Mouse (Mus musculus) small intestine, adult 2 months (tissue): ENCODE measurements around the gene Foxo6. TPM values are rescaled to one million over a fixed set of nuclear protein-coding genes. Genes with fewer than 3 reads are reported as not detected.

Source experiments
- H3K27ac ChIP-seq: fragments of 200-500 bp; 2 replicates; pipeline ENCODE4 v1.5.1; 2012; ENCODE audit warnings: low read depth, low read length, control low read depth, inconsistent platforms; ENCODE audit not compliant: insufficient read depth
- H3K27me3 ChIP-seq: fragments of 200-500 bp; 2 replicates; pipeline ENCODE4 v1.6.1; 2012; ENCODE audit warnings: mild to moderate bottlenecking, moderate library complexity, low read length, inconsistent platforms; ENCODE audit not compliant: control insufficient read depth, insufficient read depth
- H3K36me3 ChIP-seq: fragments of 200-500 bp; 2 replicates; pipeline ENCODE4 v1.6.1; 2012; ENCODE audit warnings: mild to moderate bottlenecking, low read length, control low read depth, inconsistent platforms; ENCODE audit not compliant: control insufficient read depth, insufficient read depth
- H3K4me1 ChIP-seq: fragments of 200-500 bp; 2 replicates; pipeline ENCODE4 v1.6.1; 2012; ENCODE audit warnings: low read length, inconsistent platforms, mixed read lengths; ENCODE audit not compliant: control insufficient read depth, insufficient read depth, insufficient read length
- H3K4me3 ChIP-seq: fragments of 200-500 bp; 2 replicates; pipeline ENCODE4 v1.5.1; 2012; ENCODE audit warnings: low read depth, mild to moderate bottlenecking, control low read depth, inconsistent platforms, low read length, moderate library complexity
- CTCF ChIP-seq: fragments of 200-500 bp; IDR thresholded peaks from 2 replicates; pipeline ENCODE4 v1.5.1; 2012; ENCODE audit warnings: low read depth, mild to moderate bottlenecking, control low read depth, inconsistent platforms, low read length, moderate library complexity, mixed read lengths; ENCODE audit not compliant: insufficient replicate concordance, insufficient read length; ENCODE audit errors: extremely low read depth
- POLR2A ChIP-seq: fragments of 200-500 bp; IDR thresholded peaks from 2 replicates; pipeline ENCODE4 v1.6.1; 2012; ENCODE audit warnings: low read depth, mild to moderate bottlenecking, control low read depth, inconsistent platforms, low read length, moderate library complexity
- WGBS: fragments of 180-500 bp; shearing (Covaris S2); methylation state at CpG from one replicate; pipeline ENCODE4 v1.1.7; 2018; 5-methylcytosine and 5-hydroxymethylcytosine counted together
- polyA plus RNA-seq: library from polyadenylated mRNA; depleted of rRNA; stranded (reverse); fragments of >200 nt; gene quantifications from 2 replicates; pipeline ENCODE4 v1.2.3, GENCODE M21; 2012

Gene Foxo6
- polyA plus RNA-seq, 1 experiment, result 38.9 TPM

DNA sequence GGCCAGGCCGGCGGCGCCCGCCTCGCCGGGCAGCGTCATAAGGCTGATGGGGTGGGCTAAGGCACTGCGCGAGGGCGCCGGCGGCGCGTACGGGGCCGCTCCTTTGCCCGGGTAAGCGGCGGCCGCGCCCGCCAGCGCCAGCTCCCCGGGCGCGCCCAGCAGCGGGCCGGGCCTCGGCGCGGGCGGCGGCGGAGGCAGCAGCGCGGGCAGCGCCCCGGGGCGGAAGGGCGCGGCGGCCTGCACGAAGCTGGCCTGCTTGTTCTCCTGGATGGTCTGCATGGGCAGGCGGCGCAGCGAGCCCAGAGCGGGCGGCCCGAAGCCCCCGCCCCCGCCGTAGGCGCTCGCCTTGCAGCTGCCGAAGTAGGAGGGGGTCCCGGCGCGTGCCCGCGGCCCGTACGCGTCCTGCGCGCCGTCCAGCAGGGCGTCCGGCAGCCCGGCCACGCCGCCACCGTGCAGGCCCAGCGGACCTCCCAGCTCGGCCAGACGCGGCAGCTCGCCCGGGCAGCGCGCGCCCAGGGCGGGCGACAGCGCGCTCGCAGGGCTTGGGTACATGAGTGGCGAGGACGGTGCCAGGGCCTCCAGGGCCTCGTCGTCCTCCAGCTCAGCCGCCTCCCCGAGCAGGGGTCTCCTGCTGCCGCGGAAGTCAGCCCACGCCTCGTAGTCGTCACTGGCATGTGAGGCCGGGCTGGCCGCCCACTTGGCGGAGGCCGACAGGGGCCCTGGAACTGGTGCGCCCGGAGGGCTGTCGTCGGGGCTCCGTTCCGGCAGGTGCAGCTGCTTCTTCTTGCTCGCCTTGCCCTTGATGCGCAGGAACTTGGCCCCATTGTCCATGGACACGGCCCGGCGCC, 18.7 kb downstream of the Foxo6 start:
- no peak for TF ChIP-seq POLR2A
- TF ChIP-seq CTCF, result no peak
- Histone ChIP-seq H3K4me3 (peak overlapping the region; percentile 40), H3K4me1 (peaks cover 33% of the 10 kb centered on the region), H3K36me3 (no peaks in the 10 kb centered on the region), H3K27me3 (peaks cover 30% of the 10 kb centered on the region), H3K27ac (no peak overlapping the region)
- WGBS, result 2% methylated on average over 112 of the region's 112 CpGs

DNA sequence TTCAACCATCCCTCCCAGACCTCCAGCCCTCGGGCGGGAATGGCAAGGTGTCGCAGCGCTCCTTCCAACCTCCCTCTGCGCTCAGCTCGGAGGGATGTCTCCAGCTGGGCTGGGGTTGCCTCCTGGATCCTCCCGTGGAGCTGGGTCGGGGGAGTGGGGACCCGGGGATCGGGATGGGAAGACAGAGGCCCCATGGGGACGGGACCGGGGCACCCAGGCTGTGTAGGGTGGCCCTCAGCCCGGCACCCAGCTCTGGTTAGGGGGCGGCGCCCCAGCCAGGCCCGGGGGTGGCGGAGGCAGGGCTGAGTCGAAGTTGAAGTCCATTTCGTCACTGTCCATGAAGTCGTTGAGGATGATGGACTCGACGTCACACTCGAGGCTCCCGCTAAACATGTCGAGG, 19.5 kb downstream of the Foxo6 start:
- peaks cover 33% of the 10 kb centered on the region for H3K4me1 ChIP-seq
- 21% methylated on average over 25 of the region's 25 CpGs for WGBS
- peaks cover 30% of the 10 kb centered on the region for H3K27me3 ChIP-seq
- TF ChIP-seq CTCF (no peak), POLR2A (no peak)
- H3K4me3 ChIP-seq, result peak overlapping the region; percentile 8; the same call in 1 of the 2 replicates
- no peak overlapping the region for H3K27ac ChIP-seq
- no peaks in the 10 kb centered on the region for H3K36me3 ChIP-seq

DNA sequence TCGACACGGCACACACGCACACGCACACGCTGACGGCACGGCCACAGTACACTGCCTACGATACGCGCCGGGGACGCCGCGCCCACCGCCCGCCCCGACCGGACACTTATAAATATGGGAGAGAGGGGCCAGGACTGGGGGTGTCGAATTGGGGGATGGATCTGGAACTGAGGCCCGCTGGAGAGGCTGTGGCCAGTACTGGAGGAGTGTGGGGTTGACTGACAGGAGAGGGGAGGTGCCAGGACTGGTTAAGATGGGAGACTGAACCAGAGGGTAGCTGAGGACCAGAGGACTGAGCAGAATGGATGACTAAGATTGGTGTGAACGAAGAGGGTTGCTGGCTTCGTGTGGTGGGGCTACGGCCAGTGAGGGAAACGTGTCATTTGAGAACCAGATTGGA, 20.0 kb downstream of the Foxo6 start:
- Histone ChIP-seq H3K4me1 (peaks cover 30% of the 10 kb centered on the region), H3K27ac (no peak overlapping the region), H3K4me3 (no peak overlapping the region), H3K36me3 (no peaks in the 10 kb centered on the region), H3K27me3 (peaks cover 30% of the 10 kb centered on the region)
- 64% methylated on average over 24 of the region's 24 CpGs for WGBS
- TF ChIP-seq CTCF (no peak), POLR2A (no peak)

DNA sequence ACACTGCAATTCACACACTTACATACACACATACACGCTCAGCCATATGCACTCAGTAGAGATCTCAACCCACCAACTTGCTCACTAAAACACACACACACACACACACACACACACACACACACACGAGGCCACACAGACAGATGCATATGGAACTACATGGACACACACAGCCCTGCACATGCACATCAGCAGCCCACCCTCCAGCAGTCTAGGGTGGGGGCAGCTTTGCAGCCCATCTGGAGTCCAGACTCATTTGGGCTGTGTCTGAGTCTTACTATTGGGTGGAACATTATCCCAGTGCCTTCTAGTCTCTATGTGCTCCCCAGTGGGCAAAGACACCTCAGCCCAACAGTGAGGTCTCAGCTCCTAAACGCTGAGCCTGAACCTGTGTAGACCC, 23.0 kb downstream of the Foxo6 start:
- no peaks in the 10 kb centered on the region for H3K36me3 ChIP-seq
- H3K4me3 ChIP-seq, result no peak overlapping the region
- no peak for TF ChIP-seq POLR2A
- H3K4me1 ChIP-seq, result peaks cover 8% of the 10 kb centered on the region
- peaks cover 23% of the 10 kb centered on the region for H3K27me3 ChIP-seq
- 56% methylated on average over 3 of the region's 3 CpGs for WGBS
- no peak overlapping the region for H3K27ac ChIP-seq

DNA sequence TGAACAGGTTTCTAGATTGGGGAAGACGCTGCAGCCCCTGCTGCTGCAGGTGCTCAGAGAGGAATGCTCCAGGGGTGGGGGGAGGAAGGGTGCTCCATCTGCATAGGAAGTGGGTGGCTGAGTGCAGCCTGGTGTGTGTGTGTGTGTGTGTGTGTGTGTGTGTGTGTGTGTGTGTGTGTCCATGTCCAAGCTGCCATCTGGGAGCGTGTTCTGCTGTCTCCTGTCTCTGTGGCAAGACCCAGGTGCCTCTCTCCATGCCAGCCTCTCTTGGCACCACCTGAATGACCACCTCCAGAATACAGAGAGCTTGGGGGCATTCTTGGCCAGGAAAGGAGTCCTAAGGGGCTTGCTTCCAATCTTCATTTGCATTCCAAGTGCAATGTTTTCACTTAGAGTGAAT, 24.4 kb downstream of the Foxo6 start:
- H3K36me3 ChIP-seq, result no peaks in the 10 kb centered on the region
- no peak overlapping the region for H3K4me3 ChIP-seq
- peaks cover 12% of the 10 kb centered on the region for H3K27me3 ChIP-seq
- WGBS, result 38% methylated on average over 2 of the region's 2 CpGs
- no peaks in the 10 kb centered on the region for H3K4me1 ChIP-seq
- TF ChIP-seq CTCF (no peak), POLR2A (no peak)
- no peak overlapping the region for H3K27ac ChIP-seq

DNA sequence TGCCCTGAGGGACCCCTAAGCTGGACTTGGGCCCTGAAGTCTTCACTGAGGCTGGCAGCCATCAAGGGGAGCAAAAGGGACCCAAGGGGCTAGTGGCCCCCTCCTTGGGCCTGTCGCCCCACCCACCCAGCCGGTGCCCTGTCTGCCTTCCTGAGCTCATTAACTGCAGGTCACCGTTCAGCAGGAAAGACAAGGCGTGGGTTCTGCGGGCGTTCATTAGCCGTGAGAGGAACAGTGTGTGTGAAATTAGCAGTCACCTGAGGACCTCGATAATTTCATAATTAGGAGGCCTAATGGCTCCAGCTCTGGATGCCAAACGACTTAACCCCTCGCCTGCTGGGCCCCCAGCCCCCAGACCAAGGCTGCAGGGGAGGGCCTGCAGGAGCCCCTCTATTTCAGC, 24.9 kb downstream of the Foxo6 start:
- Histone ChIP-seq H3K4me1 (no peaks in the 10 kb centered on the region), H3K27me3 (peaks cover 7% of the 10 kb centered on the region), H3K36me3 (no peaks in the 10 kb centered on the region), H3K27ac (no peak overlapping the region), H3K4me3 (no peak overlapping the region)
- TF ChIP-seq POLR2A, result no peak
- TF ChIP-seq CTCF, result no peak
- 34% methylated on average over 10 of the region's 10 CpGs for WGBS

DNA sequence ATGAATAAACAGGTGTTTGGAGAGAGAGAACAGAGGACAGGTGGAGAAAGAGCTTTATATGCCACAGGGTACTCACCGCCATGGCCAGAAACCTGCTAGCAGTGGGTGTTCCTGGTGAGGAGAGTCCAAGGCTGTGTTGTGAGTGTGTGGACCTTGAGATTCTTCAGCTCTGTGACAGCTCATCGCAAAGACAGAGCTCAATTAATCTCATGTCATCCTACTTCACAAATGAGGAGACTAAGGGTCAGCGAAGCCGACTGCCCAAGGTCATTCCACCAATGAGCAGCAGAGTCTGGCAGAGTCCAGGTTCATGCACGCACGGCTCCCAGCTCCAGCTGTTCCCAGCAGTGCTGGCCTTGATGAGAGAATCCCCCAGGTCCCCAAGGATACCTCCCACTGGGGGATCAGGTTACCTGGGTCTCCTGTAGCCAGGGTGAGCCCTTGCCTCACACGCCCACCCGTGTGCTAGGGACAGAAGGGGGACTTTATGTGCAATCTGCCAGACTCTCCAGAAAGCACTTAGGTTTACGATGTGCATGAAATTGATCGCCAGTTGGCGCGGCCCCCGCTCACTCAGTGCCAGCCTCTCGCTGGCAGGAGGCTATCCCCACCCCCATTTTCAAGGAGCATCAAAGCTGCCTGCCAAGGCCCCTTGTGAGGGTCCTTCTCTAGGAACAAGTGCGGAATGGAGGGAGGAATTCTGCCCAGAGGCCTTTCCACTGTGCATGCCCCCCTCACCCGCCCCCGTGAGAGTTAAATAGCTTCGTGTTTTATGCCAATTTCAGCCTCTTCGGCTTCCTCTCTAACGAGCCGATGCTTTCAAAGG, 27.6 kb downstream of the Foxo6 start:
- no peaks in the 10 kb centered on the region for H3K36me3 ChIP-seq
- no peak overlapping the region for H3K27ac ChIP-seq
- no peak overlapping the region for H3K4me3 ChIP-seq
- no peaks in the 10 kb centered on the region for H3K4me1 ChIP-seq
- WGBS, result 57% methylated on average over 21 of the region's 21 CpGs
- H3K27me3 ChIP-seq, result no peaks in the 10 kb centered on the region; the same call in 1 of the 2 replicates
- no peak for TF ChIP-seq POLR2A
- TF ChIP-seq CTCF, result no peak
